Mouse (Mus musculus) CD4-positive helper T cell, adult 2 months (primary cell): ENCODE results near the gene Bhlhe40.

Source experiments
- DNase-seq: peaks from one replicate; pipeline ENCODE4 v3.0.0-alpha.2; 2012; ENCODE audit warnings: low read depth, missing footprints, low spot score

Bhlhe40 gene

GRCm38 (mm10) chr6:108662314-108663240 is 2.1 kb downstream of the Bhlhe40 start:
- peak; percentile 38 for DNase-seq

GRCm38 (mm10) chr6:108663241-108664194 is 3.1 kb downstream of the Bhlhe40 start:
- DNase-seq = peak; percentile 24

- no peak for DNase-seq
Measured at GRCm38 (mm10) chr6:108664533-108665150, 4.2 kb downstream of the Bhlhe40 start.

- peak; percentile 59 for DNase-seq
Measured at GRCm38 (mm10) chr6:108665587-108665986, 5.2 kb downstream of the Bhlhe40 start.

- no peak for DNase-seq
Measured at GRCm38 (mm10) chr6:108666648-108667488, 6.4 kb downstream of the Bhlhe40 start.

GRCm38 (mm10) chr6:108667599-108668021 is 7.2 kb downstream of the Bhlhe40 start:
- no peak for DNase-seq

GRCm38 (mm10) chr6:108668321-108668786 is 7.9 kb downstream of the Bhlhe40 start:
- DNase-seq = peak; percentile 57

- no peak for DNase-seq
Measured at GRCm38 (mm10) chr6:108670276-108670675, 9.8 kb downstream of the Bhlhe40 start.

GRCm38 (mm10) chr6:108670821-108671220 is 10.4 kb downstream of the Bhlhe40 start:
- no peak for DNase-seq

- DNase-seq = peak; percentile 69
Measured at GRCm38 (mm10) chr6:108672094-108672493, 11.7 kb downstream of the Bhlhe40 start.

- DNase-seq = no peak
Measured at GRCm38 (mm10) chr6:108674221-108674620, 13.8 kb downstream of the Bhlhe40 start.

GRCm38 (mm10) chr6:108676783-108677340 is 16.4 kb downstream of the Bhlhe40 start:
- DNase-seq = no peak

GRCm38 (mm10) chr6:108677697-108678096 is 17.3 kb downstream of the Bhlhe40 start:
- DNase-seq = no peak

GRCm38 (mm10) chr6:108678227-108678626 is 17.8 kb downstream of the Bhlhe40 start:
- DNase-seq = no peak

GRCm38 (mm10) chr6:108680503-108680902 is 20.1 kb downstream of the Bhlhe40 start:
- DNase-seq = no peak

- no peak for DNase-seq
Measured at GRCm38 (mm10) chr6:108681084-108681483, 20.7 kb downstream of the Bhlhe40 start.

GRCm38 (mm10) chr6:108683140-108683539 is 22.7 kb downstream of the Bhlhe40 start:
- no peak for DNase-seq

GRCm38 (mm10) chr6:108684430-108684829 is 24.0 kb downstream of the Bhlhe40 start:
- DNase-seq = no peak

GRCm38 (mm10) chr6:108685758-108686355 is 25.4 kb downstream of the Bhlhe40 start:
- DNase-seq = peak; percentile 64

- DNase-seq = no peak
Measured at GRCm38 (mm10) chr6:108686930-108687329, 26.5 kb downstream of the Bhlhe40 start.
